Mouse (Mus musculus): ENCODE data around the gene Prex1. TPM values are rescaled to one million over a fixed set of nuclear protein-coding genes. Genes with fewer than 3 reads are reported as not detected.

Prex1 gene
- polyA plus RNA-seq, 1 experiment from 2014 or later = 29.7 TPM

- H3K4me1 ChIP-seq (replicated peaks) = peaks cover 42% of the 10 kb centered on the region
- no peaks in the 10 kb centered on the region for H3K27me3 ChIP-seq
- no peak overlapping the region for H3K4me3 ChIP-seq
- 33% methylated on average over 17 of the region's 17 CpGs for WGBS
- peak overlapping the region; percentile 31; the same call in 1 of the 2 replicates for H3K9ac ChIP-seq
- peak; percentile 79 for ATAC-seq (ENCODE audit: low FRiP score)
- H3K4me2 ChIP-seq = no peak overlapping the region
- H3K36me3 ChIP-seq = peaks cover 20% of the 10 kb centered on the region
- H3K9me3 ChIP-seq = no peaks in the 10 kb centered on the region
- H3K27ac ChIP-seq = peak overlapping the region; percentile 60
Observed at GRCm38 (mm10) chr2:166636867-166637672, 76.6 kb downstream of the Prex1 start.

GRCm38 (mm10) chr2:166635521-166635920 lies 78.1 kb downstream of the Prex1 start:
- H3K4me2 ChIP-seq = no peak overlapping the region
- no peak overlapping the region for H3K9ac ChIP-seq
- WGBS = 83% methylated on average over 10 of the region's 10 CpGs
- H3K9me3 ChIP-seq = no peaks in the 10 kb centered on the region
- H3K36me3 ChIP-seq = peaks cover 16% of the 10 kb centered on the region
- ATAC-seq (ENCODE audit: low FRiP score) = no peak
- H3K4me1 ChIP-seq (replicated peaks) = peaks cover 50% of the 10 kb centered on the region
- H3K4me3 ChIP-seq = no peak overlapping the region
- H3K27ac ChIP-seq = peak overlapping the region; percentile 20; the same call in 1 of the 2 replicates
- H3K27me3 ChIP-seq = no peaks in the 10 kb centered on the region

GRCm38 (mm10) chr2:166632571-166633361 lies 80.9 kb downstream of the Prex1 start:
- no peak overlapping the region for H3K4me2 ChIP-seq
- H3K27ac ChIP-seq = no peak overlapping the region
- H3K27me3 ChIP-seq = no peaks in the 10 kb centered on the region
- no peak for ATAC-seq (ENCODE audit: low FRiP score)
- H3K9ac ChIP-seq = no peak overlapping the region
- peaks cover 45% of the 10 kb centered on the region for H3K4me1 ChIP-seq (replicated peaks)
- peaks cover 11% of the 10 kb centered on the region for H3K36me3 ChIP-seq
- WGBS = 91% methylated on average over 13 of the region's 13 CpGs
- no peaks in the 10 kb centered on the region for H3K9me3 ChIP-seq
- H3K4me3 ChIP-seq = no peak overlapping the region

DNA sequence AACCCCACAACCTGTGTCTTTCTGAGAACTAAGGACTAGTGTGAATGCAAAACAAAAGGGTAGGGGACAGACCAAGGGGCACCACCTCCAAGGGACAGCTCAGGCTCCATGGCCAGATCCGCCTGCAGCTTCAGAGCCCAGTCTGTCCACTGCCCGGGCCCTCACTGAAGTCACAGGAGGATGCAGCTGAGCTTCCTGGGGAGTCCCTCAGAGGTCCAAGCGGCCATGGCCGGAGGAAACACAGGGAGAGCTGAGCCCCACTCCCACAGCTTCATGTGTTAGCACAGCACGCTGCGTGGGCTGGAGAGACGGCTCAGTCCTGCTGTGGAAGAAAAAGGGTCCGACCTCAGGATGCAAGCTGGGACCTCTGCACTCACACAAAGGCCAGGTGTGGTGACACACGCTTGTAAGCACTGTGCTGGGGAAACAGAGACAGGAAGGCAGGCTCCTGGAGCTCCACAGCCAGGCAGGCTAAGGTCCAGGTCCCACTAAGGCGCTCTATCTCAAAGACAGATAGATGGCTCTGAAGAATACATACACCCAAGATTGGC lies 81.9 kb downstream of the Prex1 start:
- Histone ChIP-seq H3K36me3 (peaks cover 16% of the 10 kb centered on the region), H3K4me3 (no peak overlapping the region), H3K27ac (no peak overlapping the region), H3K9me3 (no peaks in the 10 kb centered on the region), H3K9ac (no peak overlapping the region), H3K27me3 (no peaks in the 10 kb centered on the region), H3K4me2 (no peak overlapping the region), H3K4me1 (replicated peaks) (peaks cover 34% of the 10 kb centered on the region)
- no peak for ATAC-seq (ENCODE audit: low FRiP score)
- 90% methylated on average over 10 of the region's 10 CpGs for WGBS

GRCm38 (mm10) chr2:166631189-166631588 lies 82.4 kb downstream of the Prex1 start:
- 92% methylated on average over 5 of the region's 5 CpGs for WGBS
- H3K27me3 ChIP-seq = no peaks in the 10 kb centered on the region
- H3K9ac ChIP-seq = no peak overlapping the region
- no peak overlapping the region for H3K4me2 ChIP-seq
- peaks cover 29% of the 10 kb centered on the region for H3K4me1 ChIP-seq (replicated peaks)
- H3K4me3 ChIP-seq = no peak overlapping the region
- no peaks in the 10 kb centered on the region for H3K9me3 ChIP-seq
- H3K27ac ChIP-seq = no peak overlapping the region
- no peak for ATAC-seq (ENCODE audit: low FRiP score)
- H3K36me3 ChIP-seq = peaks cover 16% of the 10 kb centered on the region

DNA sequence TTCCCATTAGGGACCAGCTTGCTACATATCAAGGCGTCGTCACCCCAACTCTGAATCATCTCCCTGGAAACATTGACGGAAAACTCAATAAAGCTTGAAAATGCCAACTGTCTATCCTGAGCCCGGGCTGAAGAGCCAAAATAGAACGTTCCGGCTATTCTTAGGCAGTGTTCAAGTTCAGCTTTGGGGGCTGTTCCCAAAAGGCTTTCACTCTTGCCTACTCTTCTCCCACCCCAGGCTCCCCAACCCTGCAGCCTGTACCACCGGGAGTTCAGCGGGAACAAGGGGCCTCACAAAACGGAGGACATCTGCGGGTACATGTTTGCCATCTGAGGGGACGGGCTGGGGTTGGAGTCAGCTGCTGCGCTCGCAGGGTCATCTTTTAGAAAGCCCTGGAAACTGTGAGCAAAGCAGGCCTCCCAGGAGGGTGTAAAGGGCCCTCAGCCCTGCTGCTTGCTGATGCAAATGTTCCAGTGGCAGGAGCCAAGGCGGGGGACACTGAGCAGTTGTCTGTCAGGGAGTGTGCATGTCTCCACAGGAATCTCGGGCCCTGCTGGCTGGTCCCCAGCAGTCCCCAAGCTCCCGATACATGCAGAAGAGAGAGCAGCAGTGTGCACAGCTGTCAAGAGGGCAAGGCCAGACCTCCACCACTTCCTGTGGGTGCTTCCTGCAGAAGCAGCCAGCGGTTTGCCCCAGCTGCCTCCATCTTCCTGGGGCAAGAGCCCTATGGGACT lies 83.5 kb downstream of the Prex1 start:
- Histone ChIP-seq H3K9ac (no peak overlapping the region), H3K9me3 (no peaks in the 10 kb centered on the region), H3K36me3 (peaks cover 16% of the 10 kb centered on the region), H3K27me3 (no peaks in the 10 kb centered on the region), H3K4me1 (replicated peaks) (peaks cover 32% of the 10 kb centered on the region), H3K4me2 (no peak overlapping the region), H3K27ac (no peak overlapping the region; the same call in 1 of the 2 replicates), H3K4me3 (no peak overlapping the region)
- no peak for ATAC-seq (ENCODE audit: low FRiP score)
- 89% methylated on average over 17 of the region's 17 CpGs for WGBS

DNA sequence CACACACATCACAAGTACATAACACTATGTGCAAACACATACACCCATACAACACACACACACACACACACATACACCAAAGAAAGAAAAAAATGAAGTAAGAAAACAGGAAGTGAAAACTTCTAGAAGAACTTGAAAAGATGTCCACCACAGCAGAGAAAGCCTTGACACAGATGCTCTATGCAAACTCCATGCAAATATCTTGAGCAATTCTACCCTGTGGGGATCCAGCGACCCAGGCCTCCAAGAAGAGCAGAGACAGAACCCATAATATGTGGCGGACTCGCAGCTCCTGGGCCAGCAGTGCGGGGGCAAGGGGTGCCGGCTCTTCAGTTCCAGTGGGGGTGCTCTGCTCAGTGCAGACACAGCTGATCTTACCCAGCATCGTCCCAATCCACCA lies 86.1 kb downstream of the Prex1 start:
- H3K4me1 ChIP-seq (replicated peaks) = peaks cover 48% of the 10 kb centered on the region
- no peaks in the 10 kb centered on the region for H3K9me3 ChIP-seq
- H3K9ac ChIP-seq = no peak overlapping the region
- H3K27ac ChIP-seq = no peak overlapping the region
- no peak overlapping the region for H3K4me2 ChIP-seq
- no peak for ATAC-seq (ENCODE audit: low FRiP score)
- WGBS = 95% methylated on average over 6 of the region's 6 CpGs
- peaks cover 10% of the 10 kb centered on the region for H3K36me3 ChIP-seq
- no peak overlapping the region for H3K4me3 ChIP-seq
- no peaks in the 10 kb centered on the region for H3K27me3 ChIP-seq

- Histone ChIP-seq H3K4me1 (replicated peaks) (peaks cover 39% of the 10 kb centered on the region), H3K4me3 (no peak overlapping the region), H3K27me3 (no peaks in the 10 kb centered on the region), H3K36me3 (peaks cover 8% of the 10 kb centered on the region; the same call in 1 of the 2 replicates), H3K9ac (no peak overlapping the region), H3K9me3 (no peaks in the 10 kb centered on the region), H3K27ac (no peak overlapping the region), H3K4me2 (no peak overlapping the region)
- ATAC-seq (ENCODE audit: low FRiP score) = no peak
- WGBS = 77% methylated on average over 11 of the region's 11 CpGs
Observed at GRCm38 (mm10) chr2:166625219-166625618, 88.4 kb downstream of the Prex1 start.

- Histone ChIP-seq H3K4me3 (no peak overlapping the region), H3K27me3 (no peaks in the 10 kb centered on the region), H3K9me3 (no peaks in the 10 kb centered on the region), H3K36me3 (peaks cover 20% of the 10 kb centered on the region), H3K9ac (no peak overlapping the region; the same call in 1 of the 2 replicates), H3K27ac (peak overlapping the region; percentile 81), H3K4me1 (replicated peaks) (peaks cover 37% of the 10 kb centered on the region), H3K4me2 (no peak overlapping the region)
- WGBS = 20% methylated on average over 9 of the region's 9 CpGs
- ATAC-seq (ENCODE audit: low FRiP score) = peak; percentile 44; the same call in 1 of the 2 replicates
Observed at GRCm38 (mm10) chr2:166623081-166623567, 90.5 kb downstream of the Prex1 start.

GRCm38 (mm10) chr2:166622590-166622989 lies 91.0 kb downstream of the Prex1 start:
- no peak overlapping the region for H3K9ac ChIP-seq
- no peak overlapping the region for H3K4me2 ChIP-seq
- peaks cover 25% of the 10 kb centered on the region for H3K36me3 ChIP-seq
- no peak for ATAC-seq (ENCODE audit: low FRiP score)
- H3K27me3 ChIP-seq = no peaks in the 10 kb centered on the region
- peaks cover 37% of the 10 kb centered on the region for H3K4me1 ChIP-seq (replicated peaks)
- no peak overlapping the region for H3K4me3 ChIP-seq
- peak overlapping the region; percentile 81 for H3K27ac ChIP-seq
- 92% methylated on average over 7 of the region's 7 CpGs for WGBS
- no peaks in the 10 kb centered on the region for H3K9me3 ChIP-seq

- Histone ChIP-seq H3K9ac (no peak overlapping the region), H3K4me2 (no peak overlapping the region), H3K4me1 (replicated peaks) (peaks cover 37% of the 10 kb centered on the region), H3K27ac (peak overlapping the region; percentile 81; the same call in 1 of the 2 replicates), H3K36me3 (peaks cover 25% of the 10 kb centered on the region), H3K27me3 (no peaks in the 10 kb centered on the region), H3K4me3 (no peak overlapping the region), H3K9me3 (no peaks in the 10 kb centered on the region)
- WGBS = 84% methylated on average over 6 of the region's 6 CpGs
- no peak for ATAC-seq (ENCODE audit: low FRiP score)
Observed at GRCm38 (mm10) chr2:166622079-166622478, 91.6 kb downstream of the Prex1 start.
